Mouse (Mus musculus) liver, embryonic 11.5 days (tissue): Measurements from ENCODE around the gene Itih2. TPM values are rescaled to one million over a fixed set of nuclear protein-coding genes. Genes with fewer than 3 reads are reported as not detected.

ENCODE experiments used
- ATAC-seq: fragments of 200-750 bp; cut with Nextera tagmentation; replicated peaks from 2 replicates; pipeline ENCODE4 v1.8.0; 2017; ENCODE audit warnings: moderate number of reproducible peaks, mild to moderate bottlenecking, moderate TSS enrichment, moderate library complexity; ENCODE audit not compliant: low FRiP score
- DNase-seq: peaks from one replicate; pipeline ENCODE4 v3.0.0-alpha.2; 2017; ENCODE audit warnings: low spot score
- H3K27ac ChIP-seq: fragments of 300-500 bp; sonication (generic); 2 replicates; pipeline ENCODE4 v1.5.1; 2014; ENCODE audit warnings: mild to moderate bottlenecking, low read depth, low read length, control low read depth
- H3K27me3 ChIP-seq: fragments of 300-500 bp; sonication (generic); replicated peaks from 2 replicates; pipeline ENCODE4 v1.6.1; 2014; ENCODE audit warnings: low read length, mixed read lengths; ENCODE audit not compliant: control insufficient read depth, insufficient read depth
- H3K36me3 ChIP-seq: fragments of 300-500 bp; sonication (generic); 2 replicates; pipeline ENCODE4 v1.6.1; 2014; ENCODE audit warnings: mild to moderate bottlenecking, low read length, moderate library complexity, mixed read lengths; ENCODE audit not compliant: control insufficient read depth, insufficient read depth
- H3K4me1 ChIP-seq: fragments of 300-500 bp; sonication (generic); replicated peaks from 2 replicates; pipeline ENCODE4 v1.6.1; 2014; ENCODE audit warnings: low read length, mixed read lengths; ENCODE audit not compliant: control insufficient read depth, insufficient read depth
- H3K4me2 ChIP-seq: fragments of 300-500 bp; sonication (generic); 2 replicates; pipeline ENCODE4 v1.6.1; 2014; ENCODE audit warnings: mild to moderate bottlenecking, control low read depth, moderate library complexity
- H3K4me3 ChIP-seq: fragments of 300-500 bp; sonication (generic); 2 replicates; pipeline ENCODE4 v1.5.1; 2014; ENCODE audit warnings: low read depth, low read length, control low read depth
- H3K9ac ChIP-seq: fragments of 300-500 bp; sonication (generic); 2 replicates; pipeline ENCODE4 v1.6.1; 2014; ENCODE audit warnings: low read depth, low read length, control low read depth
- H3K9me3 ChIP-seq: fragments of 300-500 bp; sonication (generic); 2 replicates; pipeline ENCODE4 v1.6.1; 2016; ENCODE audit warnings: low read length, inconsistent platforms, mixed read lengths; ENCODE audit not compliant: control insufficient read depth
- WGBS: fragments of 180-500 bp; shearing (Covaris S2); extraction: QIAGEN DNeasy Blood & Tissue Kit; methylation state at CpG from one replicate; pipeline ENCODE4 v1.1.7; 2014; 5-methylcytosine and 5-hydroxymethylcytosine counted together
- polyA plus RNA-seq: library from polyadenylated mRNA; unstranded; fragments of >200 nt; fragmentation: Nextera tagmentation; extraction: Ambion mirVana; gene quantifications from 2 replicates; pipeline ENCODE4 v1.2.1, GENCODE M21; 2014

The Itih2 gene
- polyA plus RNA-seq, 1 experiment from 2014 or later = 259 TPM

GRCm38 (mm10) chr2:10076675-10077074 lies 54.5 kb downstream of the Itih2 start:
- WGBS = 79% methylated on average over 8 of the region's 8 CpGs
- no peak overlapping the region for H3K4me2 ChIP-seq
- peaks cover 49% of the 10 kb centered on the region for H3K4me1 ChIP-seq

GRCm38 (mm10) chr2:10074470-10074869 lies 56.7 kb downstream of the Itih2 start:
- WGBS = 72% methylated on average over 7 of the region's 7 CpGs
- Histone ChIP-seq H3K4me2 (no peak overlapping the region), H3K27me3 (no peaks in the 10 kb centered on the region), H3K4me1 (peaks cover 46% of the 10 kb centered on the region), H3K9me3 (no peaks in the 10 kb centered on the region), H3K36me3 (peaks cover 12% of the 10 kb centered on the region; the same call in 1 of the 2 replicates), H3K9ac (no peak overlapping the region), H3K27ac (no peak overlapping the region), H3K4me3 (no peak overlapping the region)
- ATAC-seq (no peak), DNase-seq (no peak)

More at GRCm38 (mm10) chr2:10076675-10077074, 54.5 kb downstream of the Itih2 start:
- Histone ChIP-seq H3K9me3 (no peaks in the 10 kb centered on the region), H3K27ac (no peak overlapping the region), H3K9ac (no peak overlapping the region), H3K27me3 (no peaks in the 10 kb centered on the region), H3K36me3 (peaks cover 12% of the 10 kb centered on the region; the same call in 1 of the 2 replicates), H3K4me3 (no peak overlapping the region)
- DNase-seq (no peak), ATAC-seq (no peak)

- Histone ChIP-seq H3K4me2 (0 out of 2 replicates have a peak overlapping the region, but pooled peaks have one; percentile 8), H3K27me3 (no peaks in the 10 kb centered on the region), H3K9me3 (no peaks in the 10 kb centered on the region), H3K27ac (no peak overlapping the region), H3K36me3 (peaks cover 22% of the 10 kb centered on the region), H3K4me3 (no peak overlapping the region), H3K9ac (no peak overlapping the region), H3K4me1 (peaks cover 29% of the 10 kb centered on the region)
- ATAC-seq (peak; percentile 24; the same call in 1 of the 2 replicates), DNase-seq (no peak)
- WGBS = 62% methylated on average over 7 of the region's 7 CpGs
Observed at GRCm38 (mm10) chr2:10071751-10072150, 59.4 kb downstream of the Itih2 start.

- Histone ChIP-seq H3K9me3 (no peaks in the 10 kb centered on the region), H3K36me3 (peaks cover 50% of the 10 kb centered on the region)
Observed at GRCm38 (mm10) chr2:10058836-10059235, 72.4 kb downstream of the Itih2 start.

GRCm38 (mm10) chr2:10051996-10052395 lies 79.2 kb downstream of the Itih2 start:
- peaks cover 13% of the 10 kb centered on the region; the same call in 1 of the 2 replicates for H3K36me3 ChIP-seq
- no peak overlapping the region for H3K27ac ChIP-seq
- H3K4me1 ChIP-seq = peaks cover 9% of the 10 kb centered on the region
- DNase-seq (no peak), ATAC-seq (no peak)
- no peak overlapping the region for H3K4me2 ChIP-seq
- no peak overlapping the region for H3K4me3 ChIP-seq
- H3K9ac ChIP-seq = no peak overlapping the region
- H3K9me3 ChIP-seq = no peaks in the 10 kb centered on the region
- WGBS = 92% methylated on average over 1 of the region's 1 CpGs
- H3K27me3 ChIP-seq = no peaks in the 10 kb centered on the region

More at GRCm38 (mm10) chr2:10058836-10059235, 72.4 kb downstream of the Itih2 start:
- WGBS = 86% methylated on average over 5 of the region's 5 CpGs
- Histone ChIP-seq H3K4me2 (no peak overlapping the region), H3K4me1 (no peaks in the 10 kb centered on the region), H3K27me3 (no peaks in the 10 kb centered on the region), H3K9ac (no peak overlapping the region), H3K4me3 (no peak overlapping the region), H3K27ac (no peak overlapping the region)
- no peak for DNase-seq
- ATAC-seq = no peak

GRCm38 (mm10) chr2:10050878-10051277 lies 80.3 kb downstream of the Itih2 start:
- Histone ChIP-seq H3K27ac (no peak overlapping the region), H3K9me3 (no peaks in the 10 kb centered on the region), H3K9ac (no peak overlapping the region), H3K4me1 (peaks cover 14% of the 10 kb centered on the region), H3K36me3 (peaks cover 9% of the 10 kb centered on the region; the same call in 1 of the 2 replicates), H3K4me2 (no peak overlapping the region), H3K4me3 (no peak overlapping the region), H3K27me3 (no peaks in the 10 kb centered on the region)
- no peak for ATAC-seq
- no peak for DNase-seq
- 94% methylated on average over 3 of the region's 3 CpGs for WGBS

- H3K9ac ChIP-seq = peak overlapping the region; percentile 53; the same call in 1 of the 2 replicates
- H3K36me3 ChIP-seq = no peaks in the 10 kb centered on the region; the same call in 1 of the 2 replicates
- H3K27me3 ChIP-seq = no peaks in the 10 kb centered on the region
- peaks cover 14% of the 10 kb centered on the region for H3K4me1 ChIP-seq
- ATAC-seq = no peak
- 17% methylated on average over 10 of the region's 10 CpGs for WGBS
- H3K27ac ChIP-seq = no peak overlapping the region
- no peak for DNase-seq
- H3K4me2 ChIP-seq = peak overlapping the region; percentile 91
- peak overlapping the region; percentile 98 for H3K4me3 ChIP-seq
- no peaks in the 10 kb centered on the region for H3K9me3 ChIP-seq
Observed at GRCm38 (mm10) chr2:10049456-10049855, 81.7 kb downstream of the Itih2 start.

- peak within 1 kb of the TSS; percentile 91 for H3K4me2 ChIP-seq
- H3K4me1 ChIP-seq = peaks cover 14% of the 10 kb centered on the region
- peak within 1 kb of the TSS; percentile 98 for H3K4me3 ChIP-seq
- H3K27ac ChIP-seq = peak within 1 kb of the TSS; percentile 25; the same call in 1 of the 2 replicates
- H3K27me3 ChIP-seq = no peaks in the 10 kb centered on the region
- under 1% methylated on average over 36 of the region's 36 CpGs for WGBS
- H3K36me3 ChIP-seq = no peaks in the 10 kb centered on the region
- H3K9ac ChIP-seq = peak within 1 kb of the TSS; percentile 93
- no peaks in the 10 kb centered on the region for H3K9me3 ChIP-seq
- DNase-seq (peak; percentile 87), ATAC-seq (peak; percentile 95)
Observed at GRCm38 (mm10) chr2:10048461-10048860, 82.7 kb downstream of the Itih2 start, which contains the start of gene Taf3. TSS of gene Taf3 (minus strand) at chr2:10048596.
